In the genomic region with DNA sequence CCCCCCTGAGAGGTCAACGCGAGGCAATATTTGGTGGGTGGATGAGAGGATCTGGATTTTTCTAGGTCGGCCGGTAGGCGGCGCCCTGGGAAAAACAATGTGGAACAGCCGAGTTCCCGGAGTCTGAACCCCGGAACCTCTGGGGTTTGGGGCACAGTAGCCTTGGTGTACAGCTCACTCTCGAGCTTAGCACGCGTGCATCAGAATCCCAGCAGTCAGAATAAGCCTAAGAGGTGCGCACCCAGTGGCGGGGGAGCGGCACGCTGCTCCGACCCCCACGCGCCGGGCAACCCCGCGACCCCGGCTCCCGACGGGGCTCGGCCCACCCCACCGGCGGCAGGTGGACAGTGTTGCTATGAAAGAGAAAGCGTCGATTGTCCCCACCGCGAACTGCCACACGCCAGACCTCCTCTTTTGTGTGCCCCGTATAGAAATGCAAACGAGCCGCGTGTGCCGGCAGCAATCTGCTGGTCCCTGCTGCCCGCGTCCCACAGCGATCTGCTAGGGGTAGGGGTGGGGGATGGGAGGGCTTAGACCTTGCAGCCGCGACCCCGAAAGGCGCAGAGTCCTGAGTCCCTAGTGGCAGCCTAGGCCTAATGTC, we compare ENCODE assay signal across 8 mouse cellular contexts. TPM values are rescaled to one million over a fixed set of nuclear protein-coding genes. Genes with fewer than 3 reads are reported as not detected.
DNase-seq lines count a peak whose midpoint lies in the region; ATAC-seq lines count a peak whose summit lies in the region.

No protein-coding gene starts in this region.

- DNase-seq in T-cell, adult 2 months (ENCODE audit: low spot score) = peak; percentile 68
- DNase-seq in cerebellum, postnatal 36 days = peak; percentile 84 to 90
- peak; percentile 62 to 64 for DNase-seq in gastrocnemius, adult 8-10 months (ENCODE audit: low spot score in 2 of 2)
- DNase-seq in left cerebral cortex, postnatal 10 days (ENCODE audit: extremely low spot score in 1 of 2, low spot score in 2 of 2) = peak; percentile 69 to 87
- DNase-seq in right cerebral cortex, postnatal 14 days = peak; percentile 74
- peak; percentile 92 for DNase-seq in urinary bladder, postnatal 25 days (ENCODE audit: low spot score)

- peak; percentile 12 for ATAC-seq in inflammation-experienced regulatory T-cells, adult 6 months
- peak; percentile 7; the same call in 1 of the 2 replicates for ATAC-seq in megakaryocyte progenitor cell, adult 5-6 weeks (replicated peaks; ENCODE audit: poor library complexity)

- intact Hi-C loops in left cerebral cortex, postnatal 10 days (cut with DNase I) = loop anchor here (2.0 to 5.0 kb wide), 4 partner anchors 182 to 377 kb away; no protein-coding TSS in a partner anchor

RNA-seq across cellular contexts. Expression of a gene that starts 0.8 kb away (rescaled TPM):
- 10 to 100 TPM; 18.1 to 74.5 (median 34.4) TPM for total RNA-seq in gastrocnemius, adult 8-10 months (2022)
- polyA plus RNA-seq in inflammation-experienced regulatory T-cells, adult 6 months (2017; shearing (Covaris generic)) = 10 to 100 TPM; 12.4 to 28.7 (median 19.4) TPM
- total RNA-seq in left cerebral cortex, postnatal 10 days (2021) = 10 to 100 TPM; 12.1 to 15.7 TPM
- total RNA-seq in megakaryocyte progenitor cell, adult 5-6 weeks (2015) = 1.8 and 2.6 TPM in 2 replicates
- total RNA-seq in megakaryocyte progenitor cell, adult 5-6 weeks (2017) = 2.5 and 2.6 TPM in 2 replicates

RNA-seq across cellular contexts. Expression of a gene that starts 52.1 kb away (rescaled TPM):
- 100 to 1,000 TPM; 127 to 151 (median 139) TPM for total RNA-seq in gastrocnemius, adult 8-10 months (2022)
- 100 to 1,000 TPM; 111 to 154 (median 126) TPM for polyA plus RNA-seq in inflammation-experienced regulatory T-cells, adult 6 months (2017; shearing (Covaris generic))
- total RNA-seq in left cerebral cortex, postnatal 10 days (2021) = 10 to 100 TPM; 66.1 to 77.0 TPM
- total RNA-seq in megakaryocyte progenitor cell, adult 5-6 weeks (2015) = 25.4 and 27.1 TPM in 2 replicates
- total RNA-seq in megakaryocyte progenitor cell, adult 5-6 weeks (2017) = 8.6 and 10.7 TPM in 2 replicates

Comparison
In these comparisons a context has a peak if more than half of its experiments do, and no peak if none do; other contexts are left out.
1. Peak in every context shown above with its lines: DNase-seq and ATAC-seq.